ENCODE assay signal across 9 mouse cellular contexts in the genomic region with DNA sequence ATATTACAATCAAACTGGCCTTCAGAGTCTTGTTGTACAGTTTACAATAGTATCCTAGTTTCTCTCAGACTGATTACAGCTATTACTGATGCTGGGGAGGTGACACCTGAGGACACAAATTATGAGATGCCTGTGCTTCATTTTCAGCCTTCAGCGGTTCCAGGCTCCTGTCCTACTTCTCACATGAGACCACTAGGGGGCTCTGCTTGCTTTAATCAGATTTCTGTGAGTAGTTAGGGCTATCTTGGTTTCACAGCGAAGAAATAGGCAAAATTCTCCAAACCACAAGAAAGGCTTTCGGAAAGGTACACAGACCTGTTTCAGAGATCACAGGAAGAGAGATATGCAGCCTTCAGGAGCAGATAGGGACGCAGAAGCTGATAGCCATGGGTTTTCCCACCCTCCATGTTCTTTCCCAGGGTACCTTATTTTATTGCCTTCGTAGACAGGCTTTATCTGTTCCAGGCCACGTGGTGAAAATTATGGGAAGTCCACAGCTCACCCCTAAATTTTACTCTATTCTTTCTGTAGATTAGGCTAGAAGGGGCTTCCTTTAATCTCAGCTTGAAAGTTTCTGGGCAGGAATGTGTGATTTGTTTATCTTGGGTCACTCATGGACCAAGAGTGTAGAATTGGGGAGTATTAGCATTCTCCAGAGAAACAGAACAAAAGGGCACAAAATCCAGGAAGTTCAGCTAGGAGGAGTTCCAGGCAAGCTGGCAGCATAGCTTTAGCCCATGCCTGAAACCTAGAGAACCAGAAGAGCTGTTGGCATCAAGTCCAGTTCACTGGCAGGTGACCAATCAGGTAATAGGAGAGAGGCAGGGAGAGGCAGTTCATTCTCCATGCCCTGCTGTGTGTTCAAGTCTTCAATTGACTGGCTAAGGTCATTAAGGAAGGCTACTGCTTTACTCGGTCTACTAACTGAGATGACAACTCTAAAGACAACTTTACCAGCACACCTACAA.
DNase-seq lines count a peak whose midpoint lies in the region; ATAC-seq lines count a peak whose summit lies in the region.
"Had no signal": no experiment of that assay in that cellular context is flagged by ENCODE, and none has a peak within 500 bp of the region (broad histone marks: within the 10 kb centered on the region; RNA-seq: fewer than 3 reads in every experiment).

No protein-coding gene starts in this region.

- DNase-seq in forebrain, embryonic 14.5 days (ENCODE audit: low spot score) = peak; percentile 69
- DNase-seq in midbrain, embryonic 10.5 days (ENCODE audit: low spot score) = no peak
- DNase-seq in embryonic facial prominence, embryonic 11.5 days (ENCODE audit: low spot score) = peak; percentile 68
- DNase-seq in left cerebral cortex, postnatal 4 days = peak; percentile 29
- DNase-seq in natural killer cell, adult 2 months (ENCODE audit: low spot score in 2 of 2) = no peak
- no peak for DNase-seq in heart, adult 11 months

- intact Hi-C loops in left cerebral cortex, postnatal 4 days (cut with DNase I) = no loop called here

- no peaks in the 10 kb centered on the region for H3K27me3 ChIP-seq in forebrain, embryonic 14.5 days (replicated peaks; ENCODE audit: control insufficient read depth, insufficient read depth, low read length)
- no peaks in the 10 kb centered on the region for H3K27me3 ChIP-seq in forebrain, embryonic 13.5 days
- no peaks in the 10 kb centered on the region for H3K27me3 ChIP-seq in midbrain, embryonic 16.5 days (ENCODE audit: control insufficient read depth, insufficient read depth, low read depth, low read length)
- H3K27me3 ChIP-seq in midbrain, embryonic 10.5 days (ENCODE audit: low read depth, poor library complexity, severe bottlenecking) = no peaks in the 10 kb centered on the region
- H3K27me3 ChIP-seq in embryonic facial prominence, embryonic 11.5 days (ENCODE audit: control insufficient read depth, insufficient read depth, low read length) = no peaks in the 10 kb centered on the region
- H3K27me3 ChIP-seq: stomach, embryonic 15.5 days had no signal

- peak; percentile 66 for ATAC-seq in forebrain, embryonic 14.5 days
- no peak for ATAC-seq in forebrain, embryonic 13.5 days
- ATAC-seq in midbrain, embryonic 16.5 days = 0 out of 2 replicates have a peak, but pooled peaks have one; percentile 39
- ATAC-seq in embryonic facial prominence, embryonic 11.5 days (replicated peaks; ENCODE audit: insufficient number of reproducible peaks, low FRiP score, low TSS enrichment, low read depth) = no peak

- H3K4me3 ChIP-seq in forebrain, embryonic 14.5 days (ENCODE audit: low read depth, low read length) = no peak overlapping the region
- H3K4me3 ChIP-seq in forebrain, embryonic 13.5 days = no peak overlapping the region
- H3K4me3 ChIP-seq in midbrain, embryonic 16.5 days (ENCODE audit: low read depth, low read length) = no peak overlapping the region
- no peak overlapping the region for H3K4me3 ChIP-seq in midbrain, embryonic 10.5 days
- no peak overlapping the region for H3K4me3 ChIP-seq in embryonic facial prominence, embryonic 11.5 days (ENCODE audit: low read depth, low read length)
- H3K4me3 ChIP-seq: stomach, embryonic 15.5 days had no signal

- no peak overlapping the region for H3K4me2 ChIP-seq in forebrain, embryonic 14.5 days (ENCODE audit: low read length)
- H3K4me2 ChIP-seq in forebrain, embryonic 13.5 days = no peak overlapping the region
- H3K4me2 ChIP-seq in midbrain, embryonic 16.5 days (ENCODE audit: low read length) = no peak overlapping the region
- H3K4me2 ChIP-seq in embryonic facial prominence, embryonic 11.5 days (ENCODE audit: low read depth, low read length) = no peak overlapping the region
- H3K4me2 ChIP-seq: stomach, embryonic 15.5 days had no signal

- no peaks in the 10 kb centered on the region for H3K9me3 ChIP-seq in forebrain, embryonic 14.5 days (replicated peaks; ENCODE audit: control insufficient read depth, low read length)
- no peaks in the 10 kb centered on the region for H3K9me3 ChIP-seq in forebrain, embryonic 13.5 days (replicated peaks)
- no peaks in the 10 kb centered on the region for H3K9me3 ChIP-seq in midbrain, embryonic 16.5 days (replicated peaks; ENCODE audit: control insufficient read depth, low read length, poor library complexity, severe bottlenecking)
- no peaks in the 10 kb centered on the region for H3K9me3 ChIP-seq in midbrain, embryonic 10.5 days (replicated peaks)
- no peaks in the 10 kb centered on the region for H3K9me3 ChIP-seq in embryonic facial prominence, embryonic 11.5 days (replicated peaks; ENCODE audit: control insufficient read depth, low read length)
- H3K9me3 ChIP-seq: stomach, embryonic 15.5 days had no signal

- H3K27ac ChIP-seq in forebrain, embryonic 14.5 days (ENCODE audit: low read depth, low read length) = no peak overlapping the region
- H3K27ac ChIP-seq in forebrain, embryonic 13.5 days = no peak overlapping the region
- no peak overlapping the region for H3K27ac ChIP-seq in midbrain, embryonic 16.5 days (ENCODE audit: low read length)
- H3K27ac ChIP-seq in midbrain, embryonic 10.5 days (replicated peaks) = no peak overlapping the region
- no peak overlapping the region for H3K27ac ChIP-seq in embryonic facial prominence, embryonic 11.5 days (replicated peaks; ENCODE audit: low read depth, low read length)
- H3K27ac ChIP-seq: stomach, embryonic 15.5 days had no signal

- no peaks in the 10 kb centered on the region for H3K4me1 ChIP-seq in forebrain, embryonic 14.5 days (ENCODE audit: control insufficient read depth, insufficient read depth, low read length)
- H3K4me1 ChIP-seq in forebrain, embryonic 13.5 days = no peaks in the 10 kb centered on the region
- H3K4me1 ChIP-seq in midbrain, embryonic 16.5 days (ENCODE audit: control insufficient read depth, insufficient read depth, low read length) = no peaks in the 10 kb centered on the region
- peaks cover 1% of the 10 kb centered on the region for H3K4me1 ChIP-seq in midbrain, embryonic 10.5 days
- H3K4me1 ChIP-seq in embryonic facial prominence, embryonic 11.5 days (ENCODE audit: control insufficient read depth, insufficient read depth, low read length) = no peaks in the 10 kb centered on the region
- H3K4me1 ChIP-seq: stomach, embryonic 15.5 days had no signal

- WGBS in forebrain, embryonic 14.5 days = 64% methylated on average over 7 of the region's 7 CpGs
- 75% methylated on average over 7 of the region's 7 CpGs for WGBS in forebrain, embryonic 13.5 days
- 64% methylated on average over 7 of the region's 7 CpGs for WGBS in midbrain, embryonic 16.5 days
- WGBS in midbrain, embryonic 10.5 days = 69% methylated on average over 7 of the region's 7 CpGs
- 66% methylated on average over 7 of the region's 7 CpGs for WGBS in embryonic facial prominence, embryonic 11.5 days

- H3K9ac ChIP-seq in forebrain, embryonic 14.5 days (ENCODE audit: low read length) = no peak overlapping the region
- no peak overlapping the region for H3K9ac ChIP-seq in forebrain, embryonic 13.5 days
- no peak overlapping the region for H3K9ac ChIP-seq in midbrain, embryonic 16.5 days (ENCODE audit: low read depth, low read length)
- no peak overlapping the region for H3K9ac ChIP-seq in embryonic facial prominence, embryonic 11.5 days (replicated peaks; ENCODE audit: low read length)
- H3K9ac ChIP-seq: stomach, embryonic 15.5 days had no signal

- no peaks in the 10 kb centered on the region for H3K36me3 ChIP-seq in forebrain, embryonic 14.5 days (ENCODE audit: control insufficient read depth, insufficient read depth, low read length)
- no peaks in the 10 kb centered on the region for H3K36me3 ChIP-seq in forebrain, embryonic 13.5 days (ENCODE audit: poor library complexity, severe bottlenecking)
- no peaks in the 10 kb centered on the region for H3K36me3 ChIP-seq in midbrain, embryonic 16.5 days (ENCODE audit: control insufficient read depth, insufficient read depth, low read length)
- no peaks in the 10 kb centered on the region for H3K36me3 ChIP-seq in midbrain, embryonic 10.5 days
- H3K36me3 ChIP-seq in embryonic facial prominence, embryonic 11.5 days (replicated peaks; ENCODE audit: control insufficient read depth, insufficient read depth, low read depth, low read length) = no peaks in the 10 kb centered on the region
- H3K36me3 ChIP-seq: stomach, embryonic 15.5 days had no signal

Comparison
In these comparisons a context has a peak if more than half of its experiments do, and no peak if none do; other contexts are left out.
1. ATAC-seq: peak in forebrain, embryonic 14.5 days (single experiment) and midbrain, embryonic 16.5 days (single experiment); none in forebrain, embryonic 13.5 days (single experiment) and embryonic facial prominence, embryonic 11.5 days (single experiment).
2. DNase-seq: peak in forebrain, embryonic 14.5 days (single experiment), embryonic facial prominence, embryonic 11.5 days (single experiment) and left cerebral cortex, postnatal 4 days (single experiment); none in midbrain, embryonic 10.5 days (single experiment), natural killer cell, adult 2 months (0 of 2) and heart, adult 11 months (single experiment).